Mouse (Mus musculus): ENCODE measurements around the gene 1700001C19Rik.
"Not testable (repeated sequence)": the region's sequence is repeated elsewhere in the genome, so short reads cannot be mapped to it uniquely, and the experiment has no call there.

1700001C19Rik gene

DNA sequence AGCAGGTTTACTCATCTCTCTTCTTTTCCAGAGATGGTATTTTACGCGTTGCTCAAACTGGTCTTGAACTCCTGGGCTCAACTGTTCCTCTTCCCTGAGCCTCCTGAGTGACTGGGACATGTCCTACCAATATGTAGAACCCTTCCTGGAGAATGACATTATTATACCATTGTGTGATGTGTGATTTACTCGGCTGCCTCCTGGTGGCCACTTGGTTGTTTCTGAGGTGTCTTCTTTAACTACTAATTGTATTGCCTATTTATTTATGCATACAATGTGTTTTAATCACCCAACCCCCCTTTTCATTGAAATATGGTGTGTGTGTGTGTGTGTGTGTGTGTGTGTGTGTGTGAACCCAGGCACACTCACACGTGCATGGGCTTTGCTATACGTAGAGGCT, 6.4 kb downstream of the 1700001C19Rik start:
- no peak for DNase-seq (ENCODE audit: inconsistent ontology term)

DNA sequence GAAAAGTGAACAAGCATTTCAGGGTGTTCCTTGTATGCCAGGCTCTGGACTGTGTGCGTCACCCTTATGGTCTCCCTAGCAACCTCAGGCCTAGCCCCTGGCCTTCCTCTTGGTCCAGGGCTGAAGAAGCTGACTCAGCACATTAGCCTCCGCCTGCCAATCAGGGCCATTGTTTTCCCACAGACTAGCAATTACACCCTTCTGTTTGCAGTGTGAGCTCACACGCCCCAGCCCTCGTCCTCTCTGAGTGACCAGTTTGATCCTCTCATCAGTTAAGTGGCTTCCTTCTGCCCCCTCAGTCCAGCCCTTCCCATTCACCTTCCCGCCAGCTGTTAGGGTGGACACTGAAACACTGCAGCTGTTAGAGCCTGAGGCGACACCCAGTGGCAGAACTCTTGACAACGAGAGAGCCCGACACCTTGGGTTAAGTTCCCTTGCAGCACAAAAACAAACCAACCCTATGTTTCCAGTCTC, 8.3 kb downstream of the 1700001C19Rik start:
- peak; percentile 48 for DNase-seq (ENCODE audit: inconsistent ontology term)

DNA sequence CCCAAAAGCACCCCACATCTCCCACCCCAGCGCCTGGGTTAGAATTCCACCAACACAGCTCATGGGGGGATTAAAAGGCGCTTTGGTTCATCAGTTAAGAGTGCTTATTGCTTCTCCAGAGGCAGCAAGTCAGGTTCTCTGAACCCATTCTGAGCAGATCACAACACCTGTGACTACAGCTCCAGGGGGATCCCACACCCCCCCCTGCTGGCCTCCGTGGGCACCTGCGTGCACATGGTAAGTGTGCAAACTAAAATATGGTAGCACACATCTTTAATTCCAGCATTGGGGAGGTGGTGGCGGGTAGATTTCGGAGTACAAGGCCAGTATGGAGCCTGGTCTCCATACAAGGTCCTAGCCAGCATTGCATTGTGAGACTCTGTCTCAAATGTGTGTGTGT, 9.9 kb downstream of the 1700001C19Rik start:
- DNase-seq (ENCODE audit: inconsistent ontology term): no peak

DNA sequence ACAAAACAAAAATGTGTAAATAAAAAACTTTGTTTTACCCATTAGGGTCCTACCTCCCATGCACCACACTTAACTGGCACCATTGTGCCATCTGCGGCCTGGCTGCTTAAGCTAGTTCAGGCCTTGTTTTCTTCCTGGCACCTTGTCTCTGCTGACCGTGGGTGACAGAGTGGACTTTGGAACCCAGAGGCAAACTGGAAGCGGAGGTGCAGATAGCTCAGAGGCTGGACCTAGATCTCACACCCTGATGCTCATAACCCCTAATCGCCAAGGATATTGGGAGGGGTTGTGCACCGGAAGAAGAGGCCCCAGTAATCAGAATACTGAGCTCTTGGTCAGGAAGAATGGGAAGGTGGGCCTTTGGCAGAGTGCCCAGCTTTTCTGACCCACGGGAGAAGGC, 13.0 kb downstream of the 1700001C19Rik start:
- DNase-seq (ENCODE audit: inconsistent ontology term): no peak

DNA sequence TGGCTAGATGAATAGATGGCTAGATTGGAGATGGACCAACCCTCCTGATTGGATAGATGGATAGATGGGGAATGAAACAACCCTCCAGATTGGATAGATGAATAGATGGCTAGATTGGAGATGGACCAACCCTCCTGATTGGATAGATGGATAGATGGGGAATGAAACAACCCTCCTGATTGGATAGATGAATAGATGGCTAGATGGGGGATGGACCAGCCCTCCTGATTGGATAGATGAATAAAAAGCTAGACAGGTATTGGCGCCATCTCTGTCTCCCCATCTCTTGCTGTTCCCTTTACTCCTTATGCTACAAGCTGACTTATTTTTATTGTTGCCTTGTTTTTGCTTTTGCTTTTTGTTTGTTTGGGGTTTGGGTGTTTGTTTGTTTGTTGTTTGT, 14.6 kb downstream of the 1700001C19Rik start:
- DNase-seq (ENCODE audit: inconsistent ontology term): not testable (repeated sequence)

DNA sequence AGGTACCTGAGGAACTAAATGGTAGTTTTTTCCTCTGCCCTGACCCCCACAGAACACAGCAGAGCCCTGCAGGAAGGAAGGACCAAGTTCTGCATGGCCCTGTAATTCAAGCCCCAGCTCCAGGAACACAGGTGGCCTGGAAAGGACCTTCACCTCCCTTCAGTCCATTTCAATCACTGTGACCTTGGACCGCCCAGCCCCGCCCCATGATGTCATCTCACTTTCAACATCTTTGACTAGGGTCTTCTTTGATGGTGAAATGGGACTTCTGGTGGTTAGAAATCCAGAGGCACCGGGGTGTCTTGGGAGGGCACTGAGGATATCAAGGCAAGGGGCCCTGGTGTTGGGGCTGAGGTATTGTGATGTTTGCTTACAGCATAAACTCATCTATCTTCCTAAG, 15.6 kb downstream of the 1700001C19Rik start:
- no peak for DNase-seq (ENCODE audit: inconsistent ontology term)

DNA sequence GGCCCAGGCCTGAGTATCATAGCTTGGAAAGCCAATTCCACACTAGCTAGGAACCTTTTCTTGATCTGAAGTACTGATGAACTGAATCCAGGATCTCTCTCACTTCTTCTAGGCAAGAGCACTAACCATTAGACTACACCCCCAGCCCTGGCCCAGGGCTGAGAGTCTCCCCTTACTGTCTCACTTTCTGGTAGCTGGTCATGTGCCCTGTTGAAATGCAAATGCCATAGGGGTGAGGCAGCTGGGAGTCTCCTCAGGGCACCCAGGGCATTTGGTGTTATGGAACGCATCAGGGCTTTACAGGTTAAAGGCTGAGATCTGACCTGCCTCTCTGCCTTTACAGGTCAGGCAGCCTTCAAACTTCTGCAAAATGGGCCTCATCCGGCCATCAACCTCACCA, 17.0 kb downstream of the 1700001C19Rik start:
- no peak for DNase-seq (ENCODE audit: inconsistent ontology term)

DNA sequence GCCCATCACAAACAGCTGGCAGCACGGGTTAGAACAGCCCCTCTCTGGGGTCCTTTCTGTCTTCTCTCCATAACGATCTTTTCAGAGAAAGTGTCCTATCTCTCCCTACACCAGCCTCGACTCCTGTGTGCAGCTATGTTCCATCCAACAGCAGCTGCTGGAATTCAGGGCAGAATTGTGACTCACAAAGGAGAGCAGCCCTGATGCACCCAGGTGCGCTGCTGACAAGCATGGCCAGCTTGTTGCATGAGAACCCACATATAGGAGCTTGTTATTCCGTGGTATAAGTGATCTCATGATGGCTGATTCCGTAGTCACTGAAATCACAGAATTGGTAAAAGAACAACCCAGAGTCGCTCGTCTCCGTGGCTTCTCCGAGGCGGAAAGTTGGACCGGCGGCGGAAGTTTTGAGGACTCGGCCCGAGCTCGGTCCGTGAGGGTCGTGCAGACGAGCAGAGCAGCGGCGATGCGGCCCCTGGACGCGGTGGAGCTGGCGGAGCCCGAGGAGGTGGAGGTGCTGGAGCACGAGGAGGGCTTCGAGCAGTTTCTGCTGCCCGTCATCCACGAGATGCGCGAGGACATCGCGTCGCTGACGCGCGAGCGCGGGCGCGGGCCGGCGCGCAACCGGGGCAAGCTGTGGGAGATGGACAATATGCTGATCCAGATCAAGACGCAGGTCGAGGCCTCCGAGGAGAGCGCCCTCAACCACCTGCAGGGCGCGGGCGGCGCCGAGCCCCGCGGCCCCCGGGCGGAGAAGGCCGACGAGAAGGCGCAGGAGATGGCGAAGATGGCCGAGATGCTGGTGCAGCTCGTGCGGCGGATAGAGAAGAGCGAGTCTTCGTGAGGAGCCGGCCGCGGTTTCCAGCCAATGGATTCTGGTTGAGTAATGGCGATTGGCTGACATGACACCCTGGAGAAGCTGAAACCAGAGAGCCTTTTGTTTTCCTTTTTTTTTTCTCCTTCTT, 27.0 kb downstream of the 1700001C19Rik start:
- not testable (repeated sequence) for DNase-seq (ENCODE audit: inconsistent ontology term)

DNA sequence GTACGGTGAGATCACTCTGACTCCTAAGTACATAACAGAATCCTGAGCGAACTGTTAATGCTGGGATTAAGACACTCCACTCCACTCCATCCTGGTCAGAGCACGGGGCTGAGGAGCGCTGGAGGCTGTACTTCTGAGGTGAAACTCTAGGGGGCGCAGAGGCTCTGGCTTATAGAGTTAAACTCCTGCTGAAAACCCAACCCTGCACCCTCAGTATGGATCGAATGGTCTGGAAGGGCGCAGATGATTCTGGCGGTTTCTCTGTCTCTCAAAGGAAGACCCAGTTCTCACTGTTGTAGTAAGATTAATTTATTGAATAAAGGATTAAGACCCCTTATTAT, 28.6 kb downstream of the 1700001C19Rik start:
- DNase-seq (ENCODE audit: inconsistent ontology term): peak; percentile 14

DNA sequence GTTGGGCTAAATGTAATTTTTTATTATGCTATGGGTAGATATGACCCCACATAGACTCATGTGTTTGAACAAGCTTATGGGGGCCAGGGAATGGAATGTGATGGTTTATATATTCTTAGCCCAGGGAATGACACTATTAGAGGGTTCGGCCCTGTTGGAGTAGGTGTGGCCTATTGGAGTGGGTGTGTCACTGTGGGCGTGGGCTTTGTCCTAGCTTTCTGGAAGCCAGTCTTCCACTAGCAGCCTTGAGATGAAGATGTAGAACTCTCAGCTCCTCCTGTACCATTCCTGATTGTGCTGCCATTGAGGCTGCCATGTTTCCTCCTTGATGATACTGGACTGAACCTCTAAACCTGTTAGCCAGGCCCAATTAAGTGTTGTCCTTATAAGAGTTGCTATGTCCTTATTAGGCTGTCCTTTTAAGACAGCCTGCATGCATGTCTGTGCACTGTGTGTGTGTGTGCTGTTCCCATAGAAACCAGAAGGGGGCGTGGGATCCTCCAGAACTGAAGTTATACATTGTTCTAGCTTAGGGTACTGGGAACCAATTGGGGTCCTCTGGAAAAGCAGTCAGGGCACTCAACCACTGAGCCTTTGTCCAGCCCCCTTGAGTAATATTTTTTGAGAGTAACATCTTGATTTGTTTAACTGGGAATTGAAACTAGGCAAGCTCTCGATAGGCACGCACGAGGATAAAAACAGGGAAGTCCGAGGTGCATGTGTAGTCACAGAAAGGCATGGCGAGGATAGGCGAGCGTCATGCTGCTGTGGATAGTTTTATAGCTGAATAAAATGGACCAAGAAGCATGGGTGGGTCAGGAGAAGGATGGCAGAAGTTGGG, 29.2 kb downstream of the 1700001C19Rik start:
- no peak for DNase-seq (ENCODE audit: inconsistent ontology term)

DNA sequence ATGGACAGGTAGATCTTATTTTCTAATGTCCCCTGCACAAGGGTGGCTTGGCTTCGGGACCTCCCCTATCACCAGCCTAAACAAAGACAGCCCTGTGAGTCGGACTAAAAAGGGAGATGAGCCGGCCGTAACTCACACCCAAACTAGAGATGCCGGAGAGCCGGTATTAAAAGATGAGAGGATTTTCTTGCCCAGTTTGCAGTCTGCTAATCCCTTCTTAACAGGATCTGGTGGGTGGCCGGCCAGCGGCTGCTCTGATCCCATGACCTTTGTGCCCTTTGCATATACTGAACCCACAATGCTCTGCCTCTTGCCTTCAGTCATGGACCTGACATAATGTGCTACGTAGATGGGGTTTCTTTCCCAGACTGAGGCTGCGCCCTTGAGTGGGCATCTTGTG, 36.7 kb downstream of the 1700001C19Rik start, which contains the start of gene Guca1a:
Guca1a (minus strand) TSS at position 134 of the 400 bp plus-strand sequence.
- DNase-seq (ENCODE audit: inconsistent ontology term): no peak

DNA sequence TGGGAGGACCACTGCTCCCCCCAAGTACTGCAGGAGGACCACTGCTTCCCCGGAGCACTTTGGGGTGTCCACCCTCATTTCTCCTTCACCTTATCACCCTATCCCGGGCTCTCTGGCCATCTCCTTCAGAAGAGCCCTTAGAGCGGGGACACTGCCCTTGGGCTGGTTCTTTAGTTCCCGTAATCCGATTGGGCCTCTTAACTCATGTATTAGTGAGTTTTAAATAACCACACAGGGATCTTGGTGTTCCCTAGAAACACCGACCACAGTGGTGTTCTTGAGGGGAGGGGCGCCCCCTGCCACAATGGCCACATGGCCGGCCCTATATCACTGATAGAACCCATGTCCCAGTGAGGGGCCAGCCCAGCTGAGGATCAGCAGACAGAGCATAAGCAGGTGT, 38.1 kb downstream of the 1700001C19Rik start:
- DNase-seq (ENCODE audit: inconsistent ontology term): no peak

DNA sequence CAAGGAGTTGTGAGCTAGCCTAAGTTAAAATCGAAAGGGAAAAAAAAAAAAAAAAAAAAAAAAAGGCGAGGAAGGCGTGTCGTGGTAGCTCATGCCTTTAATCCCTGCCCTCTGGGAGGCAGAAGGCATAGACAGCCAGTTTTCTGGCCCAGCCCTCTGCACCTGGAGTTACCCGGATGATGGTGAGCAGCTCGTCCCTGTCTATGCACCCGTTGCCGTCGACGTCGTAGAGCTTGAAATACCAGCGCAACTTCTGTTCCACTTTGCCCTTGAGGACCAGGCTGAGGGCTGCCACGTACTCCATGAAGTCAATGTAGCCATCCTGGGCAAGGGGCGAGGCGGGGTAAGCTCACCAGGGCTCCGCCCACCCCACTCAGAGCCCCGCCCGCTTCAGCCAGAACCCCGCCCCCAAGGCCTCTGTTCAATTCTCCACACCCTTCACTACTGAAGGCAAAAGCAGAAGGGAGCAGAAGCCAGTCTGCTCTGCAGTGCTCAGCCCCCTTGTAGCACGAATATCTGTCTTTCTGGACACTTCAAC, 41.7 kb downstream of the 1700001C19Rik start:
- peak; percentile 50 for DNase-seq (ENCODE audit: inconsistent ontology term)

DNA sequence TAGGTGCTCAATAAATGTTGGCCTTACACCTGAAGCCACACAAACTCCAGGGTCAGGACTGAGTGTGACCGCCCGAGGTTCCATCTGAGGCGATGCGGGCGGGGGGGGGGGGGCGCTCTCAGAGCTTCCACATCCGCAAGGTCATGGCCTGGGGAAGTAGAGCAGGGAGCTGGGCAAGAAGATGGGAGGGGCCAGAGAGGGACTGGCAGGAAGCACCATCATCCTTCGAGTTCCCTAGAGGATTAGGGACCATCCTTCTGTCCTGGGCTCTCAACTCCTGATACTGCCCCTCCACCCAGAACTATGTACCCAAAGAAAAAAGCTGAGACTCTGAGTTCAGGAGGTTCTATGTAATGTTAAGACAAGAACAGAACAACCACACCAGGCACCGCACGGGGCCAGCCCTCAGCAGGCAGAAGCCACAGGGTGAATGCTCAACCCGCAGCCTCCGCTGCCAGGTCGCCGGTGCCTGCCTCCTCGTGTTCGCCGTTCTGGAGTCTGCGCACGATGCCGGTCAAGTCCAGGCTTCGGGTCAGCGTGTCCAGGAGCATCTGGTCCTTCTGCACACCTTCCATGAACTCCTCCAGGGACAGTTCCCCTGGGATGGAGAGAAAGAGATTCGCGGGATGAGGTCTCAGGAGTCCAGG, 42.8 kb downstream of the 1700001C19Rik start:
- DNase-seq (ENCODE audit: inconsistent ontology term): peak; percentile 11

DNA sequence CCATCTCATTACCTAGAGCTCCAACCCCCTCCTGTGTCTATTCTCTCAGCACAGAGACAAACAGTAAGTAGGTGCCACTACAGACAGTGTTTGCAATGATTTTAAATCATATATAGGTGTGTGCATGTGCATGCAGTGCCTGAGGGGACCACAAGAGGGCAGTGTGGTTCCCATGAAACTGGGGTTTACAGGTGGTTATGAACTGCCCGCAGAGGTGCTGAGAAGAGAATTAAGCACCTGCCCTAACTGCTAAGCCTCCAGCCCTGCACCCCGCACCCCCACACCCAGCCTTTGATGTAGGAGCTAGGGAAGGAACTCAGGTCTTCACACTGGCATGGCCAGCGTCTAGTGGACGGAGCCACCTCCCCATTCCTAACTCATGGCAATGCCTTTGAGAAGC, 50.5 kb downstream of the 1700001C19Rik start:
- DNase-seq (ENCODE audit: inconsistent ontology term): no peak

DNA sequence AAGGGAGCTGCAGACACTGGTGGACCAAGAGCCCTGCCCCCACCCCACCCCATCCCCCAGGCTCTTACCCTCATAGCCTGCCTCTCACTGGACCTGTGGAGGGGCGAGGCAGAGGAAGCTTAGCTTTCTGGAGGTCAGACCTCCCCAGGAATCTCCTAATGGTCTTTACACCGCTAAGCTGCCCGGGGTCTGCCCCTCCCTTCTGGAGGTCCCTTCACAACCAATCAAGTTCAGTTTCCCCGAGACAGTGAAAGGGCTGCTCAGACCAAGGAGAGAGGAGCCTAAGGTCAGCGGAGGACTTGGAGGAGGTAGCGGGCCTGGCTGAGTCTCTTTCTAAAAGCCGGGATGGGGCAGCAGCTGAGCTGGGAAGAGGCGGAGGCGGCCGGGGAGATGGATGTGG, 52.0 kb downstream of the 1700001C19Rik start, which contains the start of gene Guca1b:
Guca1b (plus strand) TSS at position 249 of the 400 bp plus-strand sequence.
- no peak for DNase-seq (ENCODE audit: inconsistent ontology term)

DNA sequence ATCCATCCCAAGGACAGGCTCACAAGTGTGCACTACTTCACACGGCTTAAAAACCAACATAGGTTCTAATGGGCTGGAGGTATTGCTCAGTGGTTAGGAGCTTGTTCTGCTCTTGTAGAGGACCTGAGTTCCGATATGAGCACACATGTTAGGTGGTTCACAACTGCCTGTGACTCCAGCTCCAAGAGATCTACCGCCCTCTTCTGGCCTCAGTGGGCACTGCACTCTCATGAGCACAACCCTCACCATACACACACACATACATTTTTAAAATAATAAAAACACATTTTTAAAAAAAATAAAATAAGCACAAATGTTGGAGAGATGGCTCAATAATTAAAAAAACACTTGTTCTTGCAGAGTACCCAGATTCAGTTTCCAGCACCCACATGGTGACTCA, 53.1 kb downstream of the 1700001C19Rik start:
- DNase-seq (ENCODE audit: inconsistent ontology term): no peak

DNA sequence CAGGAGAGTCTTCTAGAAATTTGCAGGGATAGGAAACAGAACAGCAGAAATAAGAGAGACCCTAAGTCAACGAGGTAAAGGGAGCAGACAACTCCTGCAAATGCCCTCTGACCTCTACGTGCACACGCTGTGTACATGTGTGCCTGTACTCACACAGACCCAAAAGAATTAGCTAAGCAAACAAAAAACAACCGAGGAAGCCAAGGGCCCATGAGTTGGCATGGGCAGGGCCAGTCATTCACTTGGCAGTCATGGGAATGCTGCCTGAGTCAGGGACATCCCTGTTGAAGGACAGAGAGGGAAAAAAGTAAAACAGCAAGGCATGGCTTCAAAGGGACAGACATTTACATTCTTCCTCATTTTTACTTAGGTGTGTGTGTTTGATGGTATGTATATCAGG, 53.9 kb downstream of the 1700001C19Rik start:
- no peak for DNase-seq (ENCODE audit: inconsistent ontology term)

DNA sequence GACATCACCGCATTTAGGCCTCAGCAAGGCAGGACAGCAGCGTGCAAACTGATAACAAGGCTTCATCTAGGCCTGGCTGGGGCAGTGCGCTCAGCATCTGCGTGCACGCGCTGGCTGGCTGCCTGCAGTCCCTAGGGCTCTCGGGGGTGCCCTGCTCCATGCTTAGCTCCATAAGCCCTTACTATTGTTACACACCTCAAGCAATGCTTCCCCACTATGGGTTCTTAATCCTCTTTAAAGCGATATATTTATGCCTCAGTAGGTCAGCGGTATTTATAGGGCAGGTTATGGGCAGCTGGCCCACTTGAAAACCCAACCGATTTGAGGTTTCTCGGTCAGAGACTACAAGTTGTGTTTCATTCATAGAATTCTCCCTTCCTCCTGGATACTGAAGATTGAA, 55.3 kb downstream of the 1700001C19Rik start:
- peak; percentile 74 for DNase-seq (ENCODE audit: inconsistent ontology term)

DNA sequence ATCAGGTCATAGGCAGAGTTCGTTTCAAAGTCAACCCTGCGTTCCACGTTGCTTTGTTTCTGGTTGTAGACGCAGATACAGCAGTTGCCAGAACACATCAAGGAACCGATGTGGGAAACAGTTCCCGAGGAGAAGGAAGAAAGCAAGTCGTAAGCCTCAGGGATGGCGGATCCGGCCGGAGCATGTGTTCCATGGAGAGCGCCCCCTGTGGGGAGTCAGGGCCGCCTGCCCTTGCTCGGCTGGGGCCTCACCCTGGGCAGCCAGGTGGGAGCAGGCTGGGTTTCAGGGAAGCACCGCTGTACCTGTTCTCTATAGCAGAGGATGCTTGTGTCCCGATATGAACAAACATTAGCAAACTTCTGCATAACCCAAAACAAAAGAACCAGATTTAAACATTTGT, 59.0 kb downstream of the 1700001C19Rik start:
- DNase-seq (ENCODE audit: inconsistent ontology term): no peak

DNA sequence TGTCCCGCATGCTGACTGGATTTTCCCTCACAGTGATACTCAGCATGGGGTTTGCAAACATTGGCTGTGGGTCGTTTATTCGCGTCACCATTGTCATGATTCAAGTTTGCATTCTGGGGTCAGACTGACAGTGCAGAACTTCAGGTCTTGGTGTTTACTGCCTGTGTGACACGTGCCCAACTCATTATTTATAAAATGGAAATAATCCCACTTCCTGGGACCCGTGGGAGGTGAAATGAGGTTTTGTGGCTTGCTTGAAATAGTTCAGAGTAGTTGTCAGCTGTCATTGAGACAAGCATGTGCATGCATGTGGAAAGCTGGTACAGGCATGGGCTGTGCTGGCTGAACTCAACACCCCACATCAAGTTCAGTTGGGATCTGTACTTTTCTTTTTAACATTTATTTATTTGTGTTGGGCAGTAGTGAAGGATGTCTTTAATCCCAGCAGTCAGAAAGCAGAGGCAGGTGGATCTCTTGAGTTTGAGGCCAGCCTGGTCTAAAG, 60.3 kb downstream of the 1700001C19Rik start:
- DNase-seq (ENCODE audit: inconsistent ontology term): peak; percentile 69
